Mouse (Mus musculus): ENCODE measurements around the gene Ctnnbl1.

Ctnnbl1 gene

DNA sequence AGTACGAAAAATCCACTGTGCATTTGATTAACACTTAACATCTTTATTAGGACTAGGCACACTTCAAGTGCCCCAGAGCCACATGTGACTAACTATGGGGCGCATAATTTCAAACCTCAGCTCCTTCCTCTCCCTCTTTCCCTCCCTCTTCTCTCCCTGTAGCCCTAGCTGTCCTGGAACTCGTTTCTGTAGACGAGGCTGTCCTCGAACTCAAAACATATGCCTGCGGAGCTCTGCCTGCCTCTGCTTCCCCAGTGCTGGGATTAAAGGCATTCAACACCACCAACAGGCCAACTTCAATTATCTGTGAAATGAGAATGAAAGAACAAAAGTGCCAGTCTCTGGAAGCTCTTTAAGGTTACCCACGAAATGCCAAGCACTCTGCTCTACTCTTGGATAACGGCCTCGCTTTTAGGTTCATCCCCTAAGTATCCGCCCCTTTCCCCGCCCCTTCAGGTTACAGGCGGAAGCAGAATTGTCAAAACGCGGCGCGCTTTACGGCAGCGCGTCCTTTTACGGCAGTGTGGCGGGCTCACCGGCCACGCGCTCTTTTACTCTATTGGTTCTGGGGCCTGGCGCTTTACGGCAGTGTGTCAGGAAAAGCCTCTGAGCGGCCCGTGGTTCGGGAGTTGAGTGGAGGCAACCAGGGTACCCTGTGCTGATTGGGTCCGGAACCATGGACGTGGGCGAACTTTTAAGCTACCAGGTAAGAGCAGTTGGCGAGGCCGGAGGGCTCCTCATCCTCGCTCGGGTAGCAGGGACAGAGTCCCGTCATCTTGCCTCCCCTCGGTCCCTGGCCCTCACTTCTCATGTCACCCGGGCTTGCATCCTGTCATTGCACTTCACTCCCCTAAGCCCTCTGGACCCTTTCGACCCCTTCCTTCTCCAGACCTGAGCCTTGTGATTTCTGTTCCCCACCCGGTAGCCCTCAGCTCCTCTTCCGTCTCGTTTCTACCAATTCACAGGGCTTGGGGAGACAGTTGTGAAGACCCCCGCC lies at the start of gene Ctnnbl1:
Gene Ctnnbl1 (plus strand): TSS at position 548 of the 997 bp plus-strand sequence.
- peak; percentile 98 for DNase-seq (ENCODE audit: low read depth, low spot score)

DNA sequence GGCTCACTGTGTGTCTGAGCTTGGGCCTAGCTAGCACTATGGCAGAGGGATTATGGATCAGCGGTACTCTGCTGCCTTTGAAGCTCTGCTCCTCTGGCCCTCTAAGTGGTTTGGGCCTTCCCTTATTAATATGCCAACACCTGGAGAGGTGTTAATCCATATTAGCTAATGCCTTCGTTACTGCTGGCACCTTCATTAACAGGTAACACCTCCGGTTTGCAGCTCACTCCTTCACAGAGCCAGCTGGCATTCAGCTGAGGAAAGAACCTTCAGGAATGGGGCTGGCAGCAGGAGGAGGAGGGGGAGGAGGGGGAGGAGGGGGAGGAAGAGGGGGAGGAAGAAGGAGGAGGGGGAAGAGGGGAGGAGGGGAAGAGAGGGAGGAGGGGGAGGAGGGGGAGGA lies 49.7 kb upstream of the Ctnnbl1 start:
- no peak for DNase-seq (ENCODE audit: low read depth, low spot score)

GRCm38 (mm10) chr2:157691266-157692105 lies 45.7 kb upstream of the Ctnnbl1 start:
- no peak for DNase-seq (ENCODE audit: low read depth, low spot score)

DNA sequence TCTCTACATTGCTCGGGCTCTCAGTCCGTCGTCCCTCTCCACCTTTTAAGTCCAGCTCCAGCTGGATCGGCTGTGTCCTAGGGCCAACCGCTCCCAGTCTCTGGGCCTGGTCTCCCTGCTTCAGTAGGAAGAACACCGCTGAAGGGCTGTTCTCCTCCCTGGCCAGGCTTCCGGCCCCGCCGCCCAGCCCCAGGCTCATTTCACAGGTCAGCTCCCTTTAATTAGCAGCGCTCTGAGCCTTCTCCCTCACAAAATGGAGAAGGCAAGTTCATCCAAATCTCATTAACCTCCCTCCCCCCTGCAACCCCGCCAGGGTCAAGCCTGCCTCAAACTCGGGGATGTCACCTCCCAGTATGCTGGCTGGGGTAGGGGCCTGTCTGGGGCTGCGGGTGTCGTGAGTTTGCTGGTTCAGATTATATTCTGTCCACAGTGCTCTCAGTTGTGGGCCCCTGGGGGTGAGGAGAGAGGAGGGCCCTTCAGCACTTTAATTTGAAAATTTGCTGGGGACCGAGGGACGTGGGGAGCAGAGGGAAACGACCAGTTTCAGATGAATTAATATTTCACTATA lies 44.8 kb upstream of the Ctnnbl1 start:
- no peak for DNase-seq (ENCODE audit: low read depth, low spot score)

GRCm38 (mm10) chr2:157693576-157693975 lies 43.6 kb upstream of the Ctnnbl1 start:
- no peak for DNase-seq (ENCODE audit: low read depth, low spot score)

GRCm38 (mm10) chr2:157696297-157696731 lies 40.9 kb upstream of the Ctnnbl1 start:
- no peak for DNase-seq (ENCODE audit: low read depth, low spot score)

DNA sequence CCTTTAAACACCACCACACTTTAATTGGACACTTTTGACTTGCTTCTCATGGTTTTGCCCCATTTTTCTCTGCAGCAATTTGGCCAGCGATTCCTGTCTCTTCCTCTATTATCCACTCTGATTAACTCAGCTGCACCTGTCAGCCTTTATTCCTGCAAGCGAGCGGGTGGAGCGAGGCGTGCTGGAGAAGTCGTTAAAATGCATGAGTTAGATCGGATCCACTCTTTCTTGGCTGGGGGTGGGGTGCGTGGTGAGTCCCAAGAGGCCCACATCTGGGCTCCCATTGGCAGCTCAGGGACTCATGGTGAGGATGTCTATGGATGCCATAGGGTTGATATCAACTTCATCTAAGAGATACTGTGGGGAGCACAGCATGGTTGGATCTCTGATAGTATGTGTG lies 34.0 kb upstream of the Ctnnbl1 start:
- DNase-seq (ENCODE audit: low read depth, low spot score): no peak

DNA sequence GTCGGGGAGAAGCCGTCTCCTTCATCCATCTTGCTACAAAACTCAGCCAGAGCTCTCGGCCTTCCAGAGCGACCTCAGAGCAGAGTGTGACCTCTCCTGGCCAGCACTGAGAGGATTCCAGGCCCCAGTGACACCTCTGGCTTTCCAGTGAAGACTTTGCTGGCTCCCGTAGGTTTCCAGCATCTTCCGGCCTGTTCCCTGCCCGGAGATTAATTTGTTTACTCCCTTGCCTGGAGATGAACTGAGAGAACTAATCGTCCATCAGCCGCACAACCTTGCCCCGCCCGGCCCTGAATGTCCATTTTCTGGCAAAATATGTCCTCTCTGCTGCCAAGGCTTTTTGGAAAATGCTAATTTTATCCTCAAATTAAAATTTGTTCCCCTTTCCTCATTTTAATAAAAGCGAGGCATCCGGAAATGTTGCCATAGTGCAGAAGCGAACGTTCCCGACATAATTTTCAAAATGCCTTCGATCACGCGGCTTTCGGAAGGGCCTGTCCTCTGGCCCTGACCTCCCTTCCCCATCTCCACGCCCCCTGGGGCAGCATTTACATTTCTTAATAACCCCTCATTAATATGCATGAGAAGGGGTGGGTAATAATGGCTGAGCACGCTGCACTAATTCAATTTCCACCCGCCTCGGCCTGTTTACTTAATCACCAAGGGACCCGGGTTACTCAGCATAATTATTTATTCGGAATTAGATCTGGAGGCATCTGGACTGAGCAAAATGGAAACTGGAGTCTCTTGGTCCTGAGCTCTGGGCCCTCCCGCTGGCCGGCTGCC lies 32.0 kb upstream of the Ctnnbl1 start:
- no peak for DNase-seq (ENCODE audit: low read depth, low spot score)

DNA sequence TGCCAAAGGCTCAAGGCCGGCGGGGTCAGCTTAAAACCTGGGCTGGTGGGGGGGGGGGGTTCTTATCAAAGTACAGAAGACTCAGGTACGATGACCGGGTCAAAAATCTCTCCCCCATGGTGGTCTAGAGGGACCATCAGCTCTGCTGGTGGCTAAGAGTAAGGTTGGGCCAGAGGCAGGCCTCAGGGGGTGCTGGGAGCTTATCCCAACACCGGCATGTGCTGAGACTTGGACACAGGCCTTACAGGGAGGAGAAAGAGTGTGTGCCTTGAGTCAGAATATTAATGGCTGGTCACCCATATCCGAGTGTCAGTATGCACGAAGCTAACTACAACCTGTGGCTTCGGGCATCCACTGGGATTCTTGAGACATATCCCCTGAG lies 31.4 kb upstream of the Ctnnbl1 start:
- DNase-seq (ENCODE audit: low read depth, low spot score): no peak

- DNase-seq (ENCODE audit: low read depth, low spot score): no peak
These were observed 29.8 kb upstream of the Ctnnbl1 start for GRCm38 (mm10) chr2:157707191-157707923.

- no peak for DNase-seq (ENCODE audit: low read depth, low spot score)
These were observed 24.5 kb upstream of the Ctnnbl1 start for GRCm38 (mm10) chr2:157712677-157713076.

- DNase-seq (ENCODE audit: low read depth, low spot score): no peak
These were observed 21.5 kb upstream of the Ctnnbl1 start for GRCm38 (mm10) chr2:157715586-157716191.

DNA sequence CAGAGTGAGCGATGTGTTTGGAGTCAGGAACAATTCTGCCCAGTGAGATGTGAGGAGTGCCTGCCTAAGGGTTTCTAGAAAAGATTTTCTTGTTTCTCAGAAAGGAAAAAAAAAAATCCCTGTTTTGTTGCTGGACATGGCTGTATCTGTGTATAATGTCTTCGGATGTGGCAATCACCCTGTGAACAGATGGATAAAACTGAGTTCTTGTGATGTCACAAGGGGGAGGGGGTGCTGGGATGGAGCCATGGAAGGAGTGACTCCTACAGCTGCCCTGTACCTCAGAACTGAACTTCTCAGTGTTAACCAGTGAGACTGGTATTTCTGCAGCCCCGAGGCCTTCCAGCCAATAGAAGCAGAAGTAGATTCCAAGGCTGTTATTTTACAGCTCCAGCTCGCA lies 18.8 kb upstream of the Ctnnbl1 start:
- no peak for DNase-seq (ENCODE audit: low read depth, low spot score)

GRCm38 (mm10) chr2:157723883-157724573 lies 13.2 kb upstream of the Ctnnbl1 start:
- no peak for DNase-seq (ENCODE audit: low read depth, low spot score)

- DNase-seq (ENCODE audit: low read depth, low spot score): no peak
These were observed 12.7 kb upstream of the Ctnnbl1 start for GRCm38 (mm10) chr2:157724574-157724914.

DNA sequence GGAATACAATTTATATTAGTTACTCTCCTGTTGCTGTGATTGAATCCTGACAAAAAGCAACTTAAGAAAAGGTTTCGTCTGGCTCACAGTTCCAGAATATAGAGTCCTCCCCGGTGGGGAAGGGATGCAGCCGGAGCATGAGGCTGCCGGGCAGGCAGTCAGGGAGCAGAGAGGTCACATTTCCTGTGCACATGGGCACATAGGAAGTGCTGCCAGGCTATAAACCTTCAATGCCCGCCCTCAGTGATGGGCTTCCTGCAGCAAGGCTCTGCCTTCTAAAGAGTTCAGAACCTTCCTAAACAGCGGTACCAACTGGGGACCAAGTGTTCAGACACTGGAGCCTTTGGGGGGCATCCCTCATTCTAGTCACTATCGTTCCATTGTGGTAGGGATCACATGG lies 7.4 kb downstream of the Ctnnbl1 start:
- no peak for DNase-seq (ENCODE audit: low read depth, low spot score)

- no peak for DNase-seq (ENCODE audit: low read depth, low spot score)
These were observed 8.5 kb downstream of the Ctnnbl1 start for GRCm38 (mm10) chr2:157745735-157746134.

DNA sequence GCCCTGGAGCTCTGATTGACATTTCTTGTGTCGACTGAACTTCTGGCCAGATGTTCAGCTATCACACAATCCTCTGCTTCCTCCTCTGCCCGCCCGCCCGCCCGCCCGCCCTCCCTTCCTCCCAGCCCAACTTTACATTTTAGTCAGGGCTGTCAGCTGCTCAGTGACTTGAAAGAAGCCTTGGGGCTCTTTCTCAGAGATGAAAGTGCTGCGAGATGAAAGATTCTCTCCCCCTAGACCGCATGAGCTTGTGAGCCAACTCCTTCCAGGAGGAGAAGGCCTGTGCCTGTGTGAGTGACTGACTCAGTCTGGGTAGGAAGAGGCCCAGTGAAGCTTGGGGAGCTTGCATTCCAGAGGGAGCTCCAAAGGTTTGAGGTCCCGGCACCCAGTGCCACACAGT lies 9.4 kb downstream of the Ctnnbl1 start:
- no peak for DNase-seq (ENCODE audit: low read depth, low spot score)

DNA sequence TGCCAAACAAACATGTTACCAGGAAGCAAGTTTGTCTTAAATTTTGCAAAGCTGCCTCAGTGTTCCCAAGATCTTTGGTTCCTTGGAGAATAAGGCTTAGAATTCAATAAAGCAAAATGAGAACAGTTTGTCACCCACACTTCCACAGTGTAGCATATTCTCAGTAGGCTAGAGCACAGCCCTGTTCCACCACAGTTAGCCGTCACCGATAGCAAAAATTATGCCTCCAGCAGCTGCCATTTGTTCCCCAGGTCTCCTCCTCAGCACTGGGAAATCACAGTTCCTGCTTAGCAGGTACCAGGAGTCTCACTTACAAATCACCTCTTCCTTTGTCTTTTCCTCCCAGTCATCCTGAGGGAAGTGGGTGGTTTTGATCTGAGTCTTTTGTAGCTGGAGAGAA lies 10.8 kb downstream of the Ctnnbl1 start:
- no peak for DNase-seq (ENCODE audit: low read depth, low spot score)

- DNase-seq (ENCODE audit: low read depth, low spot score): no peak
These were observed 13.3 kb downstream of the Ctnnbl1 start for GRCm38 (mm10) chr2:157750481-157750880.

All from retina, adult 2 months (tissue).